Mouse (Mus musculus): Measurements from ENCODE around the gene Ulk4. TPM values are rescaled to one million over a fixed set of nuclear protein-coding genes. Genes with fewer than 3 reads are reported as not detected.

Ulk4 gene
- total RNA-seq, 2 experiments from 2014 or later: 7.4 to 9.1 TPM

Small RNAs within 50 kb of the gene (microRNA-seq; reads per million reads assigned to microRNA genes)
- gene Mir7090: 0.50 to 0.67 reads per million in 2 experiments

Other genes starting within 250 kb of the Ulk4 start
- gene Trak1, start 20.3 kb upstream of the Ulk4 start, total RNA-seq (2021): 100 to 1,000 TPM; 240 to 249 TPM
- gene Cck, start 218.5 kb upstream of the Ulk4 start, total RNA-seq (2021): 100 to 1,000 TPM; 670 to 812 TPM

All from left cerebral cortex, postnatal 25 days (tissue).